Mouse (Mus musculus): ENCODE measurements around the gene Gm2012. TPM values are rescaled to one million over a fixed set of nuclear protein-coding genes. Genes with fewer than 3 reads are reported as not detected.

The Gm2012 gene
- total RNA-seq (2023) = not detected

DNA sequence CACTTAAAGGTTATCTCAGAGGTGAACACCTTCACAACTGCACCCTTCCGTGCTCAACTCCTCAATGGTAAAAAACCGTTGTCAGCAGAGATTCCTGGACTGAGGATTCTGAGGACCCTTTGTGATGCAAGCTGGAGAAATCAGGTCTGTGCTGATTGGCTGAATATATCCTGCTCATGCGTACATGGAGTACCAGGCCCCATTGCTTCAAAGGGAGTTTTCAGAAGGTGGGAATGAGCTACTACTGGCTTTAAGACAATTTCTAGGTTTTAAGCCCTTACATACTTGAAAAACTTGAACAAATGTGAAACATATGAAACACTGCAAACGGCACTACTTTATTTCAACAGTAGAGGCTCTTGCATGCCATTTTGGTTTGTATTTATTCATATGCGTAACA is at the start of gene Gm2012:
Gene Gm2012 (minus strand): TSS at position 101 of the 400 bp plus-strand sequence.

Other genes starting within 250 kb of the Gm2012 start
- not detected for gene Gm5168, start 180.3 kb downstream of the Gm2012 start, total RNA-seq (2023)
- gene Gm2030, start 78.7 kb upstream of the Gm2012 start, total RNA-seq (2023) = not detected

All from B cell, adult 67 days (primary cell).